Mouse (Mus musculus) forebrain, embryonic 16.5 days (tissue): ENCODE data around the gene Syce3. TPM values are rescaled to one million over a fixed set of nuclear protein-coding genes. Genes with fewer than 3 reads are reported as not detected.
A peak's percentile ranks its signal among the peaks of the same experiment; 100 is the strongest.

Experiments used
- ATAC-seq: fragments of 200-750 bp; cut with Nextera tagmentation; 2 replicates; pipeline ENCODE4 v1.8.0; 2017; ENCODE audit warnings: mild to moderate bottlenecking, moderate library complexity
- H3K27ac ChIP-seq: fragments of 300-500 bp; sonication (generic); 2 replicates; pipeline ENCODE4 v1.5.1; 2014; ENCODE audit warnings: low read length, control low read depth
- H3K27me3 ChIP-seq: fragments of 300-500 bp; sonication (generic); replicated peaks from 2 replicates; pipeline ENCODE4 v1.6.1; 2014; ENCODE audit warnings: low read length; ENCODE audit not compliant: control insufficient read depth, insufficient read depth
- H3K36me3 ChIP-seq: fragments of 300-500 bp; sonication (generic); 2 replicates; pipeline ENCODE4 v1.6.1; 2014; ENCODE audit not compliant: control insufficient read depth, insufficient read depth
- H3K4me1 ChIP-seq: fragments of 300-500 bp; sonication (generic); replicated peaks from 2 replicates; pipeline ENCODE4 v1.6.1; 2014; ENCODE audit warnings: low read length; ENCODE audit not compliant: control insufficient read depth, insufficient read depth
- H3K4me2 ChIP-seq: fragments of 300-500 bp; sonication (generic); 2 replicates; pipeline ENCODE4 v1.6.1; 2014; ENCODE audit warnings: mild to moderate bottlenecking, low read length, control low read depth
- H3K4me3 ChIP-seq: fragments of 300-500 bp; sonication (generic); replicated peaks from 2 replicates; pipeline ENCODE4 v1.5.1; 2014; ENCODE audit warnings: mild to moderate bottlenecking, low read length, control low read depth
- H3K9ac ChIP-seq: fragments of 300-500 bp; sonication (generic); replicated peaks from 2 replicates; pipeline ENCODE4 v1.6.1; 2014; ENCODE audit warnings: low read depth, low read length, control low read depth
- H3K9me3 ChIP-seq: fragments of 300-500 bp; sonication (generic); 2 replicates; pipeline ENCODE4 v1.6.1; 2016; ENCODE audit warnings: low read length; ENCODE audit not compliant: control insufficient read depth
- WGBS: fragments of 180-500 bp; shearing (Covaris S2); extraction: QIAGEN DNeasy Blood & Tissue Kit; methylation state at CpG from one replicate; pipeline ENCODE4 v1.1.7; 2014; 5-methylcytosine and 5-hydroxymethylcytosine counted together
- polyA plus RNA-seq: library from polyadenylated mRNA; unstranded; fragments of >200 nt; fragmentation: Nextera tagmentation; extraction: Ambion mirVana; gene quantifications from 2 replicates; pipeline ENCODE4 v1.2.1, GENCODE M21; 2015

The Syce3 gene
- polyA plus RNA-seq, 1 experiment from 2014 or later: not detected

GRCm38 (mm10) chr15:89398146-89398545, 12.2 kb downstream of the Syce3 start:
- ATAC-seq: no peak
- no peaks in the 10 kb centered on the region for H3K9me3 ChIP-seq
- no peak overlapping the region for H3K27ac ChIP-seq
- H3K36me3 ChIP-seq: no peaks in the 10 kb centered on the region
- no peaks in the 10 kb centered on the region for H3K27me3 ChIP-seq
- H3K9ac ChIP-seq: no peak overlapping the region
- no peak overlapping the region for H3K4me3 ChIP-seq
- H3K4me1 ChIP-seq: no peaks in the 10 kb centered on the region
- H3K4me2 ChIP-seq: no peak overlapping the region
- WGBS: 54% methylated on average over 2 of the region's 2 CpGs

GRCm38 (mm10) chr15:89396883-89397282, 13.4 kb downstream of the Syce3 start:
- Histone ChIP-seq H3K27me3 (no peaks in the 10 kb centered on the region), H3K4me2 (no peak overlapping the region), H3K27ac (no peak overlapping the region), H3K4me3 (no peak overlapping the region), H3K9ac (no peak overlapping the region), H3K36me3 (no peaks in the 10 kb centered on the region), H3K9me3 (no peaks in the 10 kb centered on the region), H3K4me1 (no peaks in the 10 kb centered on the region)
- ATAC-seq: no peak
- 91% methylated on average over 4 of the region's 4 CpGs for WGBS

DNA sequence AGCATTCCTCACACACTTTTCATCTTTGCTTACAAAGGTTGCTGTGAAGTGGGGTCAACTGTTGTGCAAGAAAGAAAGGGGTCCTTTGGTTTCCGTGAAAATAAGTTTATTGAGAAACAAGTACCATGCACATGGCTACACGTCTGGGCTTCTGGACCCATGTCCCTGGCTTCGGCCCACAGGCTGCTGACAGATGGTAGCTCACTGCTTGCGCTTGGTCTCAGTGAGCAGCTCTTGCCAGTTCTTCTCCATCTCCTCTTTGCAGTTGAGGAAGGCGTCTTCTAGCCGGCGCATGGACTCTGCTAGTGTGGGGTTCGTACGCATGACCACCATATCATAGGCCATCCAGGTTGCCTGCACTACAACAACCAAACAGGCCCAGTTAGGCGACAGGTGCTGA, 20.2 kb downstream of the Syce3 start:
- Histone ChIP-seq H3K27me3 (no peaks in the 10 kb centered on the region), H3K9me3 (no peaks in the 10 kb centered on the region), H3K4me2 (no peak overlapping the region), H3K4me1 (no peaks in the 10 kb centered on the region), H3K36me3 (no peaks in the 10 kb centered on the region), H3K4me3 (no peak overlapping the region), H3K27ac (no peak overlapping the region), H3K9ac (no peak overlapping the region)
- ATAC-seq: no peak
- WGBS: 87% methylated on average over 10 of the region's 10 CpGs

- no peak overlapping the region for H3K9ac ChIP-seq
- WGBS: 57% methylated on average over 12 of the region's 12 CpGs
Measured at GRCm38 (mm10) chr15:89387127-89387526, 23.2 kb downstream of the Syce3 start.

DNA sequence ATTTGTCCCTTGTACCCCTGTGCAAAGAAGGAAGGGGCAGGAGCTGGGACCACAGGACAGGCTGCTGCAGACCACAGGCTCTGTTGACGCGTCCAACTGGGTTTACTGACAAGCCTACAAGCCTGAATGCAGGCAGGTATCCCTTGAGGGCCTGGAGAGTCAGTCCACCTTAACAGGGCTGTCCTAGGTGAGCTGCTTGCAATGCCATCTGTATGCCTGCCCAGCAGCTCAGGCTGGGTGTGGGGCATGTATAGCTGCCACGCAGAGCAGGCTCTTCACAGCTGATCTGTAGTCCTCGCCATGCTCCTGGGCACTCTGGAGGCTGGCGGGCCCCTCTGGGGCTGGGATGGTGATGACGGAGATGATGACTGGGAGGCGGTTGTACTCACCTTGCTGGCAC, 25.7 kb downstream of the Syce3 start, which contains the start of gene Klhdc7b:
Gene Klhdc7b, plus strand, starts transcription at position 301 of the 400 bp plus-strand sequence.
- Histone ChIP-seq H3K9me3 (no peaks in the 10 kb centered on the region), H3K27ac (no peak within 1 kb of the TSS), H3K4me2 (no peak within 1 kb of the TSS), H3K4me1 (no peaks in the 10 kb centered on the region), H3K36me3 (no peaks in the 10 kb centered on the region), H3K27me3 (peaks cover 4% of the 10 kb centered on the region), H3K9ac (no peak within 1 kb of the TSS), H3K4me3 (no peak within 1 kb of the TSS)
- 90% methylated on average over 7 of the region's 7 CpGs for WGBS
- no peak for ATAC-seq

More at GRCm38 (mm10) chr15:89387127-89387526, 23.2 kb downstream of the Syce3 start:
- no peaks in the 10 kb centered on the region for H3K4me1 ChIP-seq
- ATAC-seq: no peak
- no peak overlapping the region for H3K4me2 ChIP-seq
- no peaks in the 10 kb centered on the region for H3K36me3 ChIP-seq
- no peaks in the 10 kb centered on the region for H3K9me3 ChIP-seq
- H3K4me3 ChIP-seq: no peak overlapping the region
- no peak overlapping the region for H3K27ac ChIP-seq
- H3K27me3 ChIP-seq: no peaks in the 10 kb centered on the region

DNA sequence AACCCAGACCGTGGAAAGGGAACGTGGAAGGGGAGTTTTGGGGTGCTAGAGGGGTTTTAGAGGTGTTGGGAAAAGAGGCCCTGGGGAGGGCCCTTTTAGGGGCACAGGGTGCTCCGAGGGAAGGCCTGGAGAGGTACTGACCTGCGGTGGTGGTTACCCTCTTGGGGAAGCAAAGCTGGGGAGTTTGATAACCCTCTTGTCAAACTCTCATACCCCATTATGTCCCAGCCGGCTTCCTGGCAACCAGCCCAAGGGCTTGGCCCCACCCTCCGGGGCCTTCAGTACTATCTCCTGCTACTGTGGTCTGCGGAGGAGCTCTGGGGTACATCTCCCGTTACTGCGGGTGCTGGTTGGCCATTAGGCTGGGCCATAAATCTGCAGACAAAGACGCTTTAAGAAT, 30.9 kb downstream of the Syce3 start:
- Histone ChIP-seq H3K9ac (no peak overlapping the region; the same call in 1 of the 2 replicates), H3K27me3 (peaks cover 40% of the 10 kb centered on the region), H3K4me2 (peak overlapping the region; percentile 62), H3K9me3 (no peaks in the 10 kb centered on the region), H3K27ac (no peak overlapping the region), H3K36me3 (no peaks in the 10 kb centered on the region), H3K4me1 (peaks cover 15% of the 10 kb centered on the region), H3K4me3 (peak overlapping the region; percentile 38)
- 17% methylated on average over 10 of the region's 10 CpGs for WGBS
- ATAC-seq: no peak

- Histone ChIP-seq H3K9ac (peak within 1 kb of the TSS; percentile 46), H3K9me3 (no peaks in the 10 kb centered on the region), H3K36me3 (no peaks in the 10 kb centered on the region), H3K4me1 (peaks cover 19% of the 10 kb centered on the region), H3K27me3 (peaks cover 40% of the 10 kb centered on the region), H3K4me3 (peak within 1 kb of the TSS; percentile 38), H3K27ac (no peak within 1 kb of the TSS), H3K4me2 (peak within 1 kb of the TSS; percentile 62)
- WGBS: under 1% methylated on average over 33 of the region's 33 CpGs
- no peak for ATAC-seq
Measured at GRCm38 (mm10) chr15:89378831-89379401, 31.4 kb downstream of the Syce3 start, which contains the start of gene Odf3b. Gene Odf3b (minus strand): TSS chr15:89379282.

GRCm38 (mm10) chr15:89377938-89378828, 32.1 kb downstream of the Syce3 start:
- H3K9me3 ChIP-seq: no peaks in the 10 kb centered on the region
- ATAC-seq: no peak
- H3K4me3 ChIP-seq: peak overlapping the region; percentile 38
- peak overlapping the region; percentile 62 for H3K4me2 ChIP-seq
- H3K4me1 ChIP-seq: peaks cover 20% of the 10 kb centered on the region
- no peak overlapping the region for H3K27ac ChIP-seq
- peaks cover 40% of the 10 kb centered on the region for H3K27me3 ChIP-seq
- no peaks in the 10 kb centered on the region for H3K36me3 ChIP-seq
- peak overlapping the region; percentile 46 for H3K9ac ChIP-seq
- WGBS: 12% methylated on average over 46 of the region's 46 CpGs

DNA sequence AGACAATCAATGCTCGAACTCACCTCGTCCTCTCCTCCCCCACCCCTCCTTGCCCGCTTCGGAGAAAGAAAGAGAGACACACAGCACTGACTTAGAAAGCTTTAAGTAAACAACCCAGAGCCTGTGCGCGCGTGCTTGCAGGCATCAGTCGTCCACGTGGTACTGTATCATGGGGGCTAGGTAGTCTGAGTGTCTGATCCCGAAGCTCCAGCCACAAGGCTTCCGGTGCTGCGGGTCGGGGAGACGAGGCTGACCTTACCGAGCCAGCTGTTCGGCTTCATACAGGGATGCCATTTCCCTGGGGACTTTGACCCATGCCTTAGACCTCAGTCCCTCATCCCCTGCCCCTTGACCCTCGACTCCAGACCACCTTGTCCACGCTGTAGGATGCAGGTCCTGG, 32.9 kb downstream of the Syce3 start:
- Histone ChIP-seq H3K4me2 (no peak overlapping the region), H3K4me1 (peaks cover 27% of the 10 kb centered on the region), H3K4me3 (no peak overlapping the region), H3K27ac (no peak overlapping the region), H3K27me3 (peaks cover 40% of the 10 kb centered on the region), H3K36me3 (peaks cover 4% of the 10 kb centered on the region), H3K9me3 (no peaks in the 10 kb centered on the region), H3K9ac (no peak overlapping the region)
- WGBS: 7% methylated on average over 18 of the region's 18 CpGs
- ATAC-seq: no peak
